Mouse (Mus musculus) B cell, adult 2 months (primary cell): ENCODE measurements around the gene Igf2r.

Source experiments
- DNase-seq, 2 experiments: peaks; one replicate each; pipeline ENCODE4 v3.0.0; 2022

The Igf2r gene

GRCm38 (mm10) chr17:12769380-12769921 lies at the start of gene Igf2r:
TSS of gene Igf2r (minus strand) at chr17:12769664.
- DNase-seq: peak; percentile 84 to 86

GRCm38 (mm10) chr17:12815885-12816284 lies 46.4 kb upstream of the Igf2r start:
- DNase-seq: no peak

GRCm38 (mm10) chr17:12814502-12814901 lies 45.0 kb upstream of the Igf2r start:
- DNase-seq: no peak

- DNase-seq: no peak
Observed at GRCm38 (mm10) chr17:12810973-12811303, 41.5 kb upstream of the Igf2r start.

- peak; percentile 71 to 77 for DNase-seq
Observed at GRCm38 (mm10) chr17:12810103-12810972, 40.9 kb upstream of the Igf2r start.

GRCm38 (mm10) chr17:12808851-12809250 lies 39.4 kb upstream of the Igf2r start:
- no peak for DNase-seq

GRCm38 (mm10) chr17:12804584-12805445 lies 35.4 kb upstream of the Igf2r start:
- DNase-seq: no peak

GRCm38 (mm10) chr17:12801861-12802540 lies 32.5 kb upstream of the Igf2r start:
- no peak for DNase-seq

- DNase-seq: no peak
Observed at GRCm38 (mm10) chr17:12799368-12800275, 30.2 kb upstream of the Igf2r start.

- DNase-seq: no peak
Observed at GRCm38 (mm10) chr17:12798571-12798970, 29.1 kb upstream of the Igf2r start.

- DNase-seq: no peak
Observed at GRCm38 (mm10) chr17:12797427-12798029, 28.1 kb upstream of the Igf2r start.

GRCm38 (mm10) chr17:12796633-12797032 lies 27.2 kb upstream of the Igf2r start:
- no peak for DNase-seq

GRCm38 (mm10) chr17:12793660-12794406 lies 24.4 kb upstream of the Igf2r start:
- DNase-seq: no peak

GRCm38 (mm10) chr17:12792422-12793206 lies 23.1 kb upstream of the Igf2r start:
- no peak for DNase-seq

GRCm38 (mm10) chr17:12791420-12791819 lies 22.0 kb upstream of the Igf2r start:
- DNase-seq: no peak

GRCm38 (mm10) chr17:12791079-12791406 lies 21.6 kb upstream of the Igf2r start:
- DNase-seq: no peak

GRCm38 (mm10) chr17:12790353-12791078 lies 21.1 kb upstream of the Igf2r start:
- no peak for DNase-seq

GRCm38 (mm10) chr17:12782861-12783847 lies 13.7 kb upstream of the Igf2r start:
- DNase-seq: peak; percentile 67 to 76
